Mouse (Mus musculus) MEL (cell line): ENCODE measurements around the gene Ddo. TPM values are rescaled to one million over a fixed set of nuclear protein-coding genes. Genes with fewer than 3 reads are reported as not detected.

Experiments used
- DNase-seq: peaks from one replicate; pipeline ENCODE4 v3.0.0; 2011; ENCODE audit warnings: low read depth, low spot score
- H3K27ac ChIP-seq: 2 replicates; pipeline ENCODE4 v1.5.1; 2012; ENCODE audit warnings: low read depth, mild to moderate bottlenecking, control low read depth, low read length, moderate library complexity; ENCODE audit not compliant: control insufficient read depth
- H3K27me3 ChIP-seq, 2 experiments: fragments of 150-350 bp in 1 of 2; sonication (generic) in 1 of 2; 2 replicates each; pipeline ENCODE4 v1.6.1; 2012; ENCODE audit warnings: low read length in 2 of 2, mild to moderate bottlenecking in 2 of 2, improper control_type of control experiment in 1 of 2, moderate library complexity in 1 of 2; ENCODE audit not compliant: insufficient read depth in 2 of 2, control insufficient read depth in 1 of 2
- H3K36me3 ChIP-seq, 2 experiments: 2 replicates each; pipeline ENCODE4 v1.6.1; 2012 to 2014; ENCODE audit warnings: low read length in 2 of 2, improper control_type of control experiment in 1 of 2, inconsistent platforms in 1 of 2, mild to moderate bottlenecking in 1 of 2; ENCODE audit not compliant: insufficient read depth in 2 of 2, control insufficient read depth in 1 of 2
- H3K4me1 ChIP-seq, 2 experiments: fragments of 150-350 bp in 1 of 2; sonication (generic) in 1 of 2; 2 replicates each; pipeline ENCODE4 v1.6.1; 2012; ENCODE audit warnings: low read length in 2 of 2, improper control_type of control experiment in 1 of 2, mild to moderate bottlenecking in 1 of 2; ENCODE audit not compliant: insufficient read depth in 2 of 2, control insufficient read depth in 1 of 2
- H3K4me3 ChIP-seq, 2 experiments: fragments of 150-350 bp in 1 of 2; sonication (generic) in 1 of 2; 2 replicates each; pipeline ENCODE4 v1.5.1; 2012; ENCODE audit warnings: low read depth in 2 of 2, low read length in 2 of 2, mild to moderate bottlenecking in 2 of 2, moderate library complexity in 2 of 2, control low read depth in 1 of 2, improper control_type of control experiment in 1 of 2; ENCODE audit not compliant: control insufficient read depth in 1 of 2, insufficient read depth in 1 of 2
- H3K79me2 ChIP-seq: 2 replicates; pipeline ENCODE4 v1.6.1; 2012; ENCODE audit warnings: mild to moderate bottlenecking, low read length, moderate library complexity; ENCODE audit not compliant: control insufficient read depth, poor library complexity, insufficient read depth
- H3K9ac ChIP-seq: 2 replicates; pipeline ENCODE4 v1.6.1; 2012; ENCODE audit warnings: low read depth, mild to moderate bottlenecking, control low read depth, low read length, moderate library complexity; ENCODE audit not compliant: control insufficient read depth, poor library complexity, severe bottlenecking
- H3K9me3 ChIP-seq: fragments of 150-350 bp; sonication (generic); replicated peaks from 2 replicates; pipeline ENCODE4 v1.6.1; 2012; ENCODE audit warnings: mild to moderate bottlenecking, low read length, improper control_type of control experiment, moderate library complexity; ENCODE audit not compliant: insufficient read depth
- ELF1 ChIP-seq: IDR thresholded peaks from 2 replicates; pipeline ENCODE4 v1.6.1; 2014; ENCODE audit warnings: low read depth, mild to moderate bottlenecking, inconsistent platforms, low read length, improper control_type of control experiment, moderate library complexity
- EP300 ChIP-seq, 2 experiments: IDR thresholded peaks; 2 replicates each; pipeline ENCODE4 v1.6.1; 2011; ENCODE audit warnings: improper control_type of control experiment in 2 of 2, low read length in 2 of 2, low read depth in 1 of 2, mild to moderate bottlenecking in 1 of 2
- ETS1 ChIP-seq: IDR thresholded peaks from 2 replicates; pipeline ENCODE4 v1.6.1; 2012; ENCODE audit warnings: low read depth, mild to moderate bottlenecking, inconsistent platforms, low read length, improper control_type of control experiment, moderate library complexity
- GABPA ChIP-seq: IDR thresholded peaks from 2 replicates; pipeline ENCODE4 v1.6.1; 2012; ENCODE audit warnings: low read depth, mild to moderate bottlenecking, inconsistent platforms, low read length, improper control_type of control experiment, moderate library complexity
- JUND ChIP-seq: IDR thresholded peaks from 2 replicates; pipeline ENCODE4 v1.6.1; 2011; ENCODE audit warnings: low read depth, mild to moderate bottlenecking, improper control_type of control experiment, low read length
- KAT2A ChIP-seq: conservative IDR thresholded peaks from 2 replicates; pipeline ENCODE4 v1.6.1; 2012; ENCODE audit warnings: low read depth, low read length, improper control_type of control experiment, inconsistent platforms
- MAFK ChIP-seq: IDR thresholded peaks from 2 replicates; pipeline ENCODE4 v1.6.1; 2011; ENCODE audit warnings: low read depth, mild to moderate bottlenecking, low read length, improper control_type of control experiment, borderline replicate concordance
- MAX ChIP-seq: IDR thresholded peaks from 2 replicates; pipeline ENCODE4 v1.6.1; 2011; ENCODE audit warnings: low read length, improper control_type of control experiment
- MAZ ChIP-seq: IDR thresholded peaks from 2 replicates; pipeline ENCODE4 v1.6.1; 2012; ENCODE audit warnings: low read depth, mild to moderate bottlenecking, inconsistent platforms, low read length, improper control_type of control experiment
- MEF2A ChIP-seq: IDR thresholded peaks from 2 replicates; pipeline ENCODE4 v1.6.1; 2014; ENCODE audit warnings: low read depth, mild to moderate bottlenecking, inconsistent platforms, low read length, improper control_type of control experiment; ENCODE audit not compliant: poor library complexity, insufficient replicate concordance, severe bottlenecking; ENCODE audit errors: extremely low read depth
- MYB ChIP-seq: IDR thresholded peaks from 2 replicates; pipeline ENCODE4 v1.6.1; 2011; ENCODE audit warnings: mild to moderate bottlenecking, low read depth, low read length, improper control_type of control experiment
- RCOR1 ChIP-seq: IDR thresholded peaks from 2 replicates; pipeline ENCODE4 v1.6.1; 2012; ENCODE audit warnings: low read depth, mild to moderate bottlenecking, inconsistent platforms, low read length, improper control_type of control experiment
- TAL1 ChIP-seq: IDR thresholded peaks from 2 replicates; pipeline ENCODE4 v1.6.1; 2012; ENCODE audit warnings: mild to moderate bottlenecking, inconsistent platforms, low read length, moderate library complexity, mixed read lengths
- TBP ChIP-seq: IDR thresholded peaks from 2 replicates; pipeline ENCODE4 v1.8.0; 2011; ENCODE audit warnings: low read depth, low read length, improper control_type of control experiment
- TCF12 ChIP-seq: IDR thresholded peaks from 2 replicates; pipeline ENCODE4 v1.6.1; 2014; ENCODE audit warnings: low read depth, mild to moderate bottlenecking, inconsistent platforms, low read length, improper control_type of control experiment, moderate library complexity
- UBTF ChIP-seq: IDR thresholded peaks from 2 replicates; pipeline ENCODE4 v1.6.1; 2012; ENCODE audit warnings: low read depth, mild to moderate bottlenecking, inconsistent platforms, low read length, improper control_type of control experiment, moderate library complexity, borderline replicate concordance; ENCODE audit not compliant: insufficient read depth
- USF2 ChIP-seq, 2 experiments: IDR thresholded peaks; 2 replicates each; pipeline ENCODE4 v1.6.1; 2011 to 2012; ENCODE audit warnings: improper control_type of control experiment in 2 of 2, low read length in 2 of 2, borderline replicate concordance in 1 of 2, inconsistent platforms in 1 of 2, low read depth in 1 of 2, mild to moderate bottlenecking in 1 of 2; ENCODE audit not compliant: insufficient read depth in 1 of 2
- ZMIZ1 ChIP-seq: IDR thresholded peaks from 2 replicates; pipeline ENCODE4 v1.6.1; 2012; ENCODE audit warnings: low read depth, mild to moderate bottlenecking, inconsistent platforms, low read length, improper control_type of control experiment, moderate library complexity
- polyA plus RNA-seq, 2 experiments: library from polyadenylated mRNA; stranded (reverse) in 1 of 2; unstranded in 1 of 2; fragments of >175 nt in 1 of 2; fragments of >200 nt in 1 of 2; gene quantifications; 2 replicates each; pipeline versions ENCODE4 v1.2.1 to v1.2.4; 2012; ENCODE audit warnings: low replicate concordance in 2 of 2, low read depth in 1 of 2; ENCODE audit not compliant: insufficient read length in 2 of 2, insufficient read depth in 1 of 2, missing spikeins in 1 of 2
- total RNA-seq: library from RNA; depleted of rRNA; stranded (reverse); fragments of 300-350 nt; gene quantifications from 2 replicates; pipeline ENCODE4 v1.2.3, GENCODE M21; 2012

Ddo gene
- total and polyA plus RNA-seq, 3 experiments: 0.04 TPM; not detected in 2

DNA sequence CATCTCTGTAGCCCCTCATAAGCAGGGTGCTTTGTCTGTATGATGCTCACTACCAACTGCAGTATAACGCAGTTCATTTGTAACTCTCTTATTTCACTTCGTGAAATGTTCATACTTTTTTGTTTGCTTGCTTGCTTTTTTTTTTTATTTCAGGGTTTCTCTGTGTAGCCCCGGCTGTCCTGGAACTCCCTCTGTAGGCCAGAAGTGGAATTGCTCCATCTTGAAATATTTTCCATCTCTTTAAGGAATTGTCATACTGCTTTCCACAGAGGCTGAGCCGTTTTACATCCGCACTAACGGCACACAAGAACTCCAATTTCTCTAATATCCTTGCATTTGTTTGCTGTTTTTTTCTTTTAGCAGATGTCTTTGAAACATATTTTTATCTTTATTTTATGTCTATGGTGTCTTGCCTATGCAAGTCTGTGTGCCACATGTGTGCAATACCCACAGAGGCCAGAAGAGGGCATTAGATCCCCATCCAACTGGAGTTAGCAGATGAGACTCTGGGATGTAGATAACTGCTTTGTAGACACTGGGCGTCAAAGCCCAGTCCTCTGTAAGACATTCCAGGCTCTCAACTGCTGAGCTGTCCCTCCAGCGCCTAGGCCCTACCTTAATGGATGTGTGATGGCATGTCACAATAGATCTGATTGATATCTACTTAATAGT, 46.1 kb upstream of the Ddo start (continued):
- TF ChIP-seq UBTF: no peak
- no peak for TF ChIP-seq MAFK
- TF ChIP-seq RCOR1: no peak
- no peak for TF ChIP-seq MEF2A
- TF ChIP-seq USF2 (IDR thresholded peaks at IDR 0.05; ENCODE audit: borderline replicate concordance in 1 of 2, insufficient read depth in 1 of 2, low read depth in 1 of 2, low read length in 2 of 2): no peak
- TF ChIP-seq ETS1: no peak
- TF ChIP-seq GABPA: no peak
- TF ChIP-seq TAL1: no peak
- TF ChIP-seq MAX: no peak
- no peak for TF ChIP-seq EP300 (IDR thresholded peaks at IDR 0.05; ENCODE audit: low read depth in 1 of 2, low read length in 2 of 2)
- TF ChIP-seq, all 39 proteins: peak for 4

- Histone ChIP-seq H3K4me3 (no peak overlapping the region), H3K36me3 (no peaks in the 10 kb centered on the region), H3K79me2 (no peaks in the 10 kb centered on the region), H3K27me3 (peaks cover 0 to 4% of the 10 kb centered on the region in 2 experiments; a peak in 2 of 4 replicates), H3K27ac (no peak overlapping the region), H3K9ac (no peak overlapping the region), H3K9me3 (no peaks in the 10 kb centered on the region), H3K4me1 (no peaks in the 10 kb centered on the region)
- TF ChIP-seq KAT2A (no peak), MAZ (no peak), JUND (no peak), UBTF (no peak), ZMIZ1 (no peak), ELF1 (no peak)
- no peak for DNase-seq
Measured at GRCm38 (mm10) chr10:40592186-40592585, 37.6 kb upstream of the Ddo start.

DNA sequence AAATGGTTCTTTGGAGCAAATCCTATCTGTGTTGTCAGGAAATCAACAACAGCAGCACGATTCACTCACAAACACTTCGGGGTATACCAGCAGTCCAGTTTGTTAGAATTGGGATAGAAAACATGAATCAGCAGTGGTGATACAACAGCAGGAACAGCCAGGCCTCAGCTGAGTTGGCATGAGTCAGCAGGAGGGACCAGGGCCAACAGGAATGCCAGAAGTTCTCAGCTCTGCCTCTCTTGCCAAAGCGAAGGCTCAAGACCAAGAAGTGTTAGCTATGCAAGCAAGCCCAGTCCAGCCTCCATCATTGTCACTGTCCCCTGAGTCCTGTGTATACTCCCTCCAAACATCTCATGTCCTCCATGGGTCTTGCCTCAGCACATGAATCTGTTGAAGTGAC, 32.6 kb upstream of the Ddo start:
- Histone ChIP-seq H3K27ac (no peak overlapping the region), H3K27me3 (no peaks in the 10 kb centered on the region; a peak in 1 of 4 replicates), H3K36me3 (no peaks in the 10 kb centered on the region), H3K4me1 (no peaks in the 10 kb centered on the region), H3K9ac (no peak overlapping the region), H3K79me2 (no peaks in the 10 kb centered on the region), H3K9me3 (no peaks in the 10 kb centered on the region), H3K4me3 (no peak overlapping the region)
- TF ChIP-seq TBP: no peak
- TF ChIP-seq MYB: no peak
- TF ChIP-seq TCF12: no peak
- no peak for TF ChIP-seq JUND
- no peak for DNase-seq
